Mouse (Mus musculus): ENCODE data around the gene Fam25c.

- TF ChIP-seq CTCF (IDR thresholded peaks at IDR 0.05; ENCODE audit: borderline replicate concordance, insufficient read depth, low read depth, low read length) (peak; percentile 79), POLR2A (IDR thresholded peaks at IDR 0.05; ENCODE audit: borderline replicate concordance, insufficient read depth, low read length) (peak; percentile 23; the same call in 1 of the 2 replicates)
These were observed 7.7 kb upstream of the Fam25c start for GRCm38 (mm10) chr14:34362726-34363445.

All from cerebellum, adult 2 months (tissue).